Mouse (Mus musculus): Measurements from ENCODE around the gene Nceh1.

The Nceh1 gene

GRCm38 (mm10) chr3:27182733-27183600 is at the start of gene Nceh1:
TSS of gene Nceh1 (plus strand) at chr3:27182965.
- DNase-seq (ENCODE audit: low spot score in 2 of 2) = peak; percentile 85

GRCm38 (mm10) chr3:27140101-27140500 is 42.7 kb upstream of the Nceh1 start:
- DNase-seq (ENCODE audit: low spot score in 2 of 2) = no peak

GRCm38 (mm10) chr3:27143570-27143969 is 39.2 kb upstream of the Nceh1 start:
- no peak for DNase-seq (ENCODE audit: low spot score in 2 of 2)

GRCm38 (mm10) chr3:27145733-27146132 is 37.0 kb upstream of the Nceh1 start:
- DNase-seq (ENCODE audit: low spot score in 2 of 2) = no peak

- peak in 1 of 2 experiments; percentile 6 for DNase-seq (ENCODE audit: low spot score in 2 of 2)
Measured at GRCm38 (mm10) chr3:27153191-27153671, 29.5 kb upstream of the Nceh1 start.

GRCm38 (mm10) chr3:27153701-27154209 is 29.0 kb upstream of the Nceh1 start, which contains the start of gene Ect2:
TSS of gene Ect2 (minus strand) at chr3:27153878.
- DNase-seq (ENCODE audit: low spot score in 2 of 2) = peak; percentile 98 to 99

GRCm38 (mm10) chr3:27154280-27154679 is 28.5 kb upstream of the Nceh1 start:
- no peak for DNase-seq (ENCODE audit: low spot score in 2 of 2)

- peak; percentile 16 to 19 for DNase-seq (ENCODE audit: low spot score in 2 of 2)
Measured at GRCm38 (mm10) chr3:27155051-27155855, 27.5 kb upstream of the Nceh1 start.

- no peak for DNase-seq (ENCODE audit: low spot score in 2 of 2)
Measured at GRCm38 (mm10) chr3:27155856-27156593, 26.7 kb upstream of the Nceh1 start.

GRCm38 (mm10) chr3:27156594-27156949 is 26.2 kb upstream of the Nceh1 start:
- DNase-seq (ENCODE audit: low spot score in 2 of 2) = no peak

GRCm38 (mm10) chr3:27158910-27159309 is 23.9 kb upstream of the Nceh1 start:
- no peak for DNase-seq (ENCODE audit: low spot score in 2 of 2)

GRCm38 (mm10) chr3:27161645-27162409 is 20.9 kb upstream of the Nceh1 start:
- no peak for DNase-seq (ENCODE audit: low spot score in 2 of 2)

GRCm38 (mm10) chr3:27162410-27162804 is 20.4 kb upstream of the Nceh1 start:
- no peak for DNase-seq (ENCODE audit: low spot score in 2 of 2)

- no peak for DNase-seq (ENCODE audit: low spot score in 2 of 2)
Measured at GRCm38 (mm10) chr3:27165481-27166065, 17.2 kb upstream of the Nceh1 start.

- DNase-seq (ENCODE audit: low spot score in 2 of 2) = no peak
Measured at GRCm38 (mm10) chr3:27170257-27170656, 12.5 kb upstream of the Nceh1 start.

- DNase-seq (ENCODE audit: low spot score in 2 of 2) = no peak
Measured at GRCm38 (mm10) chr3:27179711-27180110, 3.1 kb upstream of the Nceh1 start.

- peak in 1 of 2 experiments; percentile 14 for DNase-seq (ENCODE audit: low spot score in 2 of 2)
Measured at GRCm38 (mm10) chr3:27183601-27184175, 923 bp downstream of the Nceh1 start.

GRCm38 (mm10) chr3:27188386-27188785 is 5.6 kb downstream of the Nceh1 start:
- DNase-seq (ENCODE audit: low spot score in 2 of 2) = no peak

- DNase-seq (ENCODE audit: low spot score in 2 of 2) = peak; percentile 22 to 34
Measured at GRCm38 (mm10) chr3:27189320-27190261, 6.8 kb downstream of the Nceh1 start.
